ENCODE assay signal across 8 mouse cellular contexts in genomic region chr1:189921568-189921817, GRCm38 (mm10). TPM values are rescaled to one million over a fixed set of nuclear protein-coding genes. Genes with fewer than 3 reads are reported as not detected.
DNase-seq lines count a peak whose midpoint lies in the region; ATAC-seq and TF ChIP-seq lines count a peak whose summit lies in the region.

No protein-coding gene starts in this region.

- H3K4me3 ChIP-seq in heart, embryonic 12.5 days, result peak overlapping the region; percentile 88
- H3K4me3 ChIP-seq in E14TG2a.4 (replicated peaks; ENCODE audit: low read length) (peak overlapping the region; percentile 83), macrophage (ENCODE audit: inconsistent target) (peak overlapping the region; percentile 52)
- peak overlapping the region; percentile 57 for H3K4me3 ChIP-seq in forebrain, embryonic 16.5 days (replicated peaks; ENCODE audit: low read length)

- no peaks in the 10 kb centered on the region for H3K9me3 ChIP-seq in heart, embryonic 12.5 days (replicated peaks)
- H3K9me3 ChIP-seq in E14TG2a.4 (ENCODE audit: low read length), result no peaks in the 10 kb centered on the region
- H3K9me3 ChIP-seq in forebrain, embryonic 16.5 days (ENCODE audit: control insufficient read depth, low read length), result no peaks in the 10 kb centered on the region

- no peak for DNase-seq in heart, adult 18-20 months
- DNase-seq in cerebellum, postnatal 4 days (ENCODE audit: low spot score in 2 of 2), result no peak
- DNase-seq in cerebellum, postnatal 14 days, result no peak
- no peak for DNase-seq in cerebellum, adult 11-12 months

- peak overlapping the region; percentile 86 for H3K4me2 ChIP-seq in heart, embryonic 12.5 days
- peak overlapping the region; percentile 96 for H3K4me2 ChIP-seq in forebrain, embryonic 16.5 days (ENCODE audit: low read length)

- H3K27ac ChIP-seq in heart, embryonic 12.5 days (ENCODE audit: poor library complexity, severe bottlenecking), result peak overlapping the region; percentile 95
- no peak overlapping the region for H3K27ac ChIP-seq in forebrain, embryonic 16.5 days (ENCODE audit: low read length)
- no peak overlapping the region for H3K27ac ChIP-seq in macrophage

- no peak for TF ChIP-seq CTCF in E14TG2a.4 (conservative IDR thresholded peaks at IDR 0.05; ENCODE audit: low read length)

- no peak for ATAC-seq in heart, embryonic 12.5 days (ENCODE audit: insufficient number of reproducible peaks, low FRiP score)
- ATAC-seq in forebrain, embryonic 16.5 days, result no peak

- no peaks in the 10 kb centered on the region for H3K36me3 ChIP-seq in heart, embryonic 12.5 days
- no peaks in the 10 kb centered on the region for H3K36me3 ChIP-seq in E14TG2a.4 (ENCODE audit: insufficient read depth, low read length)
- no peaks in the 10 kb centered on the region for H3K36me3 ChIP-seq in forebrain, embryonic 16.5 days (ENCODE audit: control insufficient read depth, insufficient read depth)
- H3K36me3 ChIP-seq in macrophage (ENCODE audit: inconsistent target), result no peaks in the 10 kb centered on the region

- H3K27me3 ChIP-seq in heart, embryonic 12.5 days (replicated peaks), result no peaks in the 10 kb centered on the region
- H3K27me3 ChIP-seq in E14TG2a.4 (ENCODE audit: insufficient read depth, low read length), result peaks cover 44% of the 10 kb centered on the region
- no peaks in the 10 kb centered on the region for H3K27me3 ChIP-seq in forebrain, embryonic 16.5 days (replicated peaks; ENCODE audit: control insufficient read depth, insufficient read depth, low read length)

- peak overlapping the region; percentile 98 for H3K9ac ChIP-seq in heart, embryonic 12.5 days
- peak overlapping the region; percentile 67 for H3K9ac ChIP-seq in forebrain, embryonic 16.5 days (replicated peaks; ENCODE audit: low read depth, low read length)

- peaks cover 79% of the 10 kb centered on the region for H3K4me1 ChIP-seq in heart, embryonic 12.5 days (replicated peaks)
- H3K4me1 ChIP-seq in E14TG2a.4 (replicated peaks; ENCODE audit: low read depth, low read length), result peaks cover 75% of the 10 kb centered on the region
- peaks cover 21% of the 10 kb centered on the region for H3K4me1 ChIP-seq in forebrain, embryonic 16.5 days (replicated peaks; ENCODE audit: control insufficient read depth, insufficient read depth, low read length)

- peaks cover 42% of the 10 kb centered on the region for H3K79me2 ChIP-seq in macrophage (ENCODE audit: inconsistent target)

- WGBS in heart, embryonic 12.5 days, result 2% methylated on average over 4 of the region's 4 CpGs
- WGBS in forebrain, embryonic 16.5 days, result 7% methylated on average over 4 of the region's 4 CpGs
- WGBS in macrophage (ENCODE audit: missing documents), result 10% methylated on average over 4 of the region's 4 CpGs

RNA-seq across cellular contexts. Expression of gene Smyd2, which starts 0.7 kb away (rescaled TPM):
- polyA plus RNA-seq in heart, embryonic 12.5 days (2016; fragmentation: Nextera tagmentation; extraction: Ambion mirVana), result 172 and 177 TPM in 2 replicates
- 100 to 1,000 TPM in 1 of 2 experiments, 10 to 100 TPM in 1; 92.9 to 112 TPM for total RNA-seq in heart, adult 18-20 months (2021)
- 76.8 and 80.7 TPM in 2 replicates for polyA plus RNA-seq in forebrain, embryonic 16.5 days (2015; fragmentation: Nextera tagmentation; extraction: Ambion mirVana)
- 10 to 100 TPM; 13.4 to 52.5 (median 29.8) TPM for total RNA-seq in macrophage (2018; cell fraction: chromatin; rRNA removed)
- total RNA-seq in macrophage (2018; cell fraction: cytosol; rRNA removed), result 10 to 100 TPM; 12.1 to 30.6 (median 22.3) TPM
- 10 to 100 TPM in 23 of 26 experiments, 1 to 10 TPM in 3; 8.5 to 65.1 (median 21.7) TPM for total RNA-seq in macrophage (2018; cell fraction: nucleus; rRNA removed)
- 21.3 to 39.6 TPM (median 26.2 TPM) in 3 replicates for polyA plus RNA-seq in macrophage (2018)
